Mouse (Mus musculus): ENCODE measurements at regions not wholly inside any gene's neighbourhood (a gene's known extent, or its start where the extent isn't known, plus 50 kb on each side); places are given as distances from the start of the nearest gene placed in this dataset.
A peak's percentile ranks its signal among the peaks of the same experiment; 100 is the strongest.

DNA sequence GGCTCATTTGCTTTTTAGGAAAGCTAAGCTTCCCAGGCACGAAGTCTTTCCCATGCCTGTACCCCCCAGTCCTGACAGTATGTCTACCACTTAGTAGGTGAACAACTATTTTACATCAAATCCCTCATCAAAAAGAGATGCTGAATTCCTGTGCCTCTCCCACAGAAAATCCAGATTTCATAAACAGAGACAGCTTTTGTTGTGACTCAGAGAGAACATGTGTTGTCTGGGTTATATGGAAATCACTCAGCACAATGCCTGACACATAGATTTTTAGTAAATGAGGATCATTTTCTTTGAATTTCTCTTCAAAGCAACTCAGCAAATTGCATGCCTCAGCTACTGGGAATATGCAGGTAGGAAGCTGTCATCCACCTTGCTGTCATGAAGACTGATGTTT lies 193.5 kb downstream of the Usp46 start:
- DNase-seq (ENCODE audit: low read depth, low spot score): no peak

DNA sequence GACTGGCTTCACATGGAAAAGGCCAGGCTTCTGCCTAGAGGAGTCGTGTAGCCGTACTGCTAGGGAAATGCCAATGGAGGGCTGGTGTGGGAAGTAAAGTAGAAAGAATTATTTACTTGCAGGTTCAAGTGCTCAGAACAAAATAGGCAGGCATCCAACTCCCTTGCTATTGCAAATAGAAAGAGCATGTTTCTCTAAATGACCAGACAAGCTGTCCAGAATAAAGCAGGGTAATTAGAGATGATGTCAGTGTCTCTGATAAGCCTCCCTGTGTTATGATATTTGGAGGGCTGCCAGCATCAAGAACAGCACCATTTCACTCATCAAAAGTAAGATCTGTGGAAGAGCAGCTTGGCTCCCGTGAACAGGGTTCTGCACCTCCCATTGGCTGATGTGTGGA lies 192.4 kb downstream of the Usp46 start:
- peak; percentile 54 for DNase-seq (ENCODE audit: low read depth, low spot score)

- no peak for DNase-seq (ENCODE audit: low read depth, low spot score)
Observed at GRCm38 (mm10) chr5:73880936-73881335, 187.3 kb downstream of the Usp46 start.

DNA sequence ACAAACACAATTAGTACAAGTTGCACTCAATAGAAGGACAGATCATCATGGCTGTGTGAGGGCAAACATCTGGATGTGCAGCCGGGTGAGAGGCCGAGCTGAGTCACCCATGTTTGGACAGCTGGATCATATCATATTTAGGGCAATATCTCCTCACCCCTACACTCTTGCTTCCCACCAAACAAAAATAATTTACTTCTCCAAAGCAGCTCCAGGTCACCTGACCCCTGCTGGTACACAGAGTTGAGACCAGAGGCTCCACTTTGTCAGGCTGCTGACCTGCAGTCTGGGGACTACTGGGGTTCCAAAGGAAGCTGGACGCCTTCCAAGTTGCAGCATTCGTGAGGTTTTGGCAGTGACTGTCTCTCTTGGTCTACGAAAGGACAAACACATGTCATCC lies 186.3 kb downstream of the Usp46 start:
- DNase-seq (ENCODE audit: low read depth, low spot score): peak; percentile 88

DNA sequence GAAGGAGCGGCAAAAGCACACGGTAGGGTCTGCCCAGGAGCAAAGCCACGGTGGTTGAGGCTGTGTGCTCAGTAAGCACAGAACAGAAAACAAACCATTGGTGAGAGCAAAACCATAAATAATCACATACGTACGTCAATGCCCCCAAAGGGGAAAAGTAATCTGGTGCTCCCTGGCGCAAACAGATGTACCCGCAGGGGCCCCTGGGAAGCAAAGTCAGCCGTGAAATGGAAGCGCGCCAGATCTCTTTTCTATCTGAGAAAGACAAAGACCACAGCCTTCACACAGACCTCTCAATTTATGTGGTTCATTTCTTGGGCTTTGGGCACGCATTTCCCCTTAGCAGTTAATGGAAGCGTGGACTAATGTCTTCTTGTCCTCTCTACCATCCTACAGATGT lies 183.2 kb downstream of the Usp46 start:
- no peak for DNase-seq (ENCODE audit: low read depth, low spot score)

- DNase-seq (ENCODE audit: low read depth, low spot score): no peak
Observed at GRCm38 (mm10) chr5:73885691-73886090, 182.5 kb downstream of the Usp46 start.

GRCm38 (mm10) chr5:73887306-73887958 lies 180.8 kb downstream of the Usp46 start:
- DNase-seq (ENCODE audit: low read depth, low spot score): no peak

GRCm38 (mm10) chr5:73888391-73888790 lies 179.8 kb downstream of the Usp46 start:
- no peak for DNase-seq (ENCODE audit: low read depth, low spot score)

DNA sequence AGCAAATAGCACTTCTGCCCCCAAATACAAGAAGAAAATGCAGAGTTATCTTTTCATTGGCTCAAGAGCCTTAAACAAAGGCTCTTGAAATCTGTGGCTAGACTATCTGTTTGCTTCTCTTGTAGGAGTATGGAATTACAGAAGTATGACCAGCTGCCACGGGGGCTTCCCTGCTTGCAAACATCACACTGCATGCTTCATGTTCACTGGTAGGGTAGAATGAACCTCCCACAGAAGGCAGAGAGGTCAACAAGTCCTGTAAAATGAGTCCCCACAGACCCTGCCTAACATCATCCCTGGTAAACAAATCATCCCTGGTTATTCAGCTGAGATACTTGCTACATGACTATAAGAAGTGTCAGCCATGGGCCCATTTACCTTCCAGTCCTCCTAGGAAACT lies 178.9 kb downstream of the Usp46 start:
- DNase-seq (ENCODE audit: low read depth, low spot score): no peak

DNA sequence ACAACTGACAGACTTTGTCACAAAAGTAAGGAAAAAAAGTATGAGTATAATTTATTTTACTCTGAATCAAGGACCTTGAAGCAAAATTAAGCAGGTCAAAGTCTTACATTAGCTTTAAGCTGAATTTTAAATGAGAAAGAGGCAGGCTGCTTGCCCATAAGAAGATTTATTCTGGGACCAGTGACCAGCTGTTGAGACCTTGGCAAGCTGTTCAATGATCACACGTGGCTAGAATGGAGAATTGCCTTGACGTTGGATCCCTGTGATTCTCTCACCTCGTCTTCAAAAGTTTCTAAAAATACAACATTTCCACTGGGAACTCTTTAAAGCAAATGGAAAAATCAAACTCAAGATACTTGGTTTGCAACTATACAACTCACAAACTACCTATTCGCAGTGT lies 177.3 kb downstream of the Usp46 start:
- DNase-seq (ENCODE audit: low read depth, low spot score): no peak

GRCm38 (mm10) chr5:73891606-73892005 lies 176.6 kb downstream of the Usp46 start:
- no peak for DNase-seq (ENCODE audit: low read depth, low spot score)

- DNase-seq (ENCODE audit: low read depth, low spot score): no peak
Observed at GRCm38 (mm10) chr5:73892440-73893225, 175.6 kb downstream of the Usp46 start.

- no peak for DNase-seq (ENCODE audit: low read depth, low spot score)
Observed at GRCm38 (mm10) chr5:73895186-73895585, 173.0 kb downstream of the Usp46 start.

GRCm38 (mm10) chr5:73896785-73897184 lies 171.4 kb downstream of the Usp46 start:
- no peak for DNase-seq (ENCODE audit: low read depth, low spot score)

GRCm38 (mm10) chr5:73901651-73902050 lies 166.6 kb downstream of the Usp46 start:
- no peak for DNase-seq (ENCODE audit: low read depth, low spot score)

- DNase-seq (ENCODE audit: low read depth, low spot score): no peak
Observed at GRCm38 (mm10) chr5:73902470-73903218, 165.6 kb downstream of the Usp46 start.

GRCm38 (mm10) chr5:73903219-73903570 lies 165.0 kb downstream of the Usp46 start:
- DNase-seq (ENCODE audit: low read depth, low spot score): no peak

- DNase-seq (ENCODE audit: low read depth, low spot score): no peak
Observed at GRCm38 (mm10) chr5:73904146-73904811, 164.0 kb downstream of the Usp46 start.

GRCm38 (mm10) chr5:73912149-73912548 lies 156.1 kb downstream of the Usp46 start:
- DNase-seq (ENCODE audit: low read depth, low spot score): no peak

DNA sequence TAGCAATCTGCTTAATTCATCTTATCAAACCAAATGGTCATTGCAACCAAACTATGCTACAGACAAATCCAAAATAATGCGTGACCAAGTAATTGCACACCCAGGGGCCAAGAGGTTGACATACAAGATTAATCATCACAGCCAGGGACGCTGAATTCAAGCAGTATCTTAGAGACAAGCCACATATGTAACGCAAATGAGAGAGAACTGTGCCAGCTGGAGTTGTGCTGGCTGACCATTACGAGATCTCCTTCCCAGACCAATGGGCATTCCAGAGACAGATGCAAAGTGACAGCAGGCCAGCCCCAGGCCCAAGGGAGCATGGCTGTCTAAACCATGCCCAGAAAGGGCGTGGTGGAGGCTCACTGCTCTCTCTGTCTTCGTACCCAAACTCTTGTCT lies 155.1 kb downstream of the Usp46 start:
- DNase-seq (ENCODE audit: low read depth, low spot score): no peak

- DNase-seq (ENCODE audit: low read depth, low spot score): no peak
Observed at GRCm38 (mm10) chr5:73918011-73918410, 150.2 kb downstream of the Usp46 start.

- peak; percentile 78 for DNase-seq (ENCODE audit: low read depth, low spot score)
Observed at GRCm38 (mm10) chr5:73919936-73920335, 148.3 kb downstream of the Usp46 start.
